Mouse (Mus musculus) frontal cortex, adult 2 months (tissue): ENCODE measurements at regions not wholly inside any gene's neighbourhood (a gene's known extent, or its start where the extent isn't known, plus 50 kb on each side); places are given as distances from the start of the nearest gene placed in this dataset.

Experiments
- DNase-seq, 2 experiments: peaks; one replicate each; pipeline ENCODE4 v3.0.0; 2022; ENCODE audit warnings: low spot score in 1 of 2; ENCODE audit errors: extremely low spot score in 1 of 2

DNA sequence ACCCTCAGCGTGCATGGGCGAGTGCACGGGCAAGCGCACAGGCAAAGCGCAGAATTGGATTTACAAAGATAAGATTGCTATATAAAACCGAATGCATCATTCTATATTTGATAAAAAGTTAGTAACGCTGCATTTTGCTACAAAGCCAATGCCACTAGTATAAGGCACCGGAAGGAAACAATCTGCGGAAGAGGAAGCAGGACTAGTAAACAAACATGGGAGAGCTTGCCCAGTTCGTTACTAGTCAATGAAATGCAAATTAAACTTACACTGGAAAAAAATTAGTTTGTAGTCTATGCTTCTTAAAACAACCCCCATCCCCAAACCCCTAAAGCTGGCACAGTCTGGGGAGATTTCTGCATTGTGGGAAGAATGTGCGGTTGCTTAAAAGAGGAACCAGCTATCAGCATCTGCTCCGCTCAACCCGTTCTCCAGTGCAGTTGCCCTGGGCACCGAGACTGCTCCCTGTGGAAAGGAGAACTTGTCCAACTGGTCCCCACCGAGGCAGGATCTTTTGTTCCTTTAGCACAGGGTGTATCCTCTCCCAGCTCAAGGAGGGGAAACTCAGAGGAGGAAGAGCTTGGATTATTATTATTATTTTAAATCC, 389.6 kb upstream of the Adgrl2 start:
- no peak for DNase-seq

GRCm38 (mm10) chr3:149379249-149379865, 389.0 kb upstream of the Adgrl2 start:
- DNase-seq: no peak

DNA sequence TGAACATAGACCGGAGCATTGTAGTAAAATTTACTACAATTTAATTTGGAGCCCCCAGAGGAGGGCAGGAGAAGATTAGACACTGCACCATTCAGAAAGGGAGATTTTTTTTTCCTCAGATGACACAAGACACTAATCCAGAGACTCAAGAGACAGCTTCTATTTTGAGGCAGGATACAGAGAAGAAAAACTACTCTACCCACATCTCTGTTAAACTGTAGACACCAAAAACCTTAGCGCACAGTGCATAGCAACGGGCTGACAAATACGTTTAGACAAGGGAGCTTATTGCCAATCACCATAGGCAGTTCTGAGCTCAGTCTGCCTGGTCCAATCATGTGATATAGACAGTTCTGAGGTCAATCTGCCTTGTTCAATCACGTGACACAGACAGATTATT, 381.1 kb upstream of the Adgrl2 start:
- no peak for DNase-seq

DNA sequence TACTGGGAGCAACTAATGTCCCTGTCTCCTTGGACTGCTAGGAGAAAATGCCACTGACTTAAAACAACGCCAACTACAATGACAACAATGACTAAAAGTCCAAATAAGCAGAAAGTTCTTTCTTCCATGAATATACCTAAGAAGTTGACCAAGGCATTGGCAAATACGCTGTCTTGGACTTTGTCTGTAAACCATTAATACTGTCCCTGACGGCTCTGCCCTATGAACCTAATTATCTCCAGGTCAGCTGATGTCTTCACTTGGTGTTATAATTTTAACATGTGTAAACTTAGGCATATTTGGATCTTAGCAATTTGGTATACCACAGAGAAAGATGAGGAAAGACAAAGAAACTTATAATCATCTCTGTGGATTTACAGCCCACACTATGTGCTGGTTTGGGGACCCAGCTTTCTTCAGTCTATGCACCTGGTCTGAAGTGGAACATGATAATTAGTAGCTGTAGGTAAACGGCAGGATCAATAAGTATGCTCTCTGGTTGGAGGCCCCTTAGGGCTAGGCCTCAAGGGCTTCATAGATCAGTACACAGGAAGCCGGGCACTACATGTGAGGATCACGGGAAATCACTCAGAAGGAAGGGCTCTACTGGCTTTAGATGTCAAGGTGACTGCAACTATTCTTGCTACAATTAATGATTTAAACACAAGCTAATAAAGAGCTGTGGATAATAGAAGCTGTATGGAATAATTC, 380.3 kb upstream of the Adgrl2 start:
- no peak for DNase-seq

- DNase-seq: no peak
These were observed 377.5 kb upstream of the Adgrl2 start for GRCm38 (mm10) chr3:149367888-149368287.

DNA sequence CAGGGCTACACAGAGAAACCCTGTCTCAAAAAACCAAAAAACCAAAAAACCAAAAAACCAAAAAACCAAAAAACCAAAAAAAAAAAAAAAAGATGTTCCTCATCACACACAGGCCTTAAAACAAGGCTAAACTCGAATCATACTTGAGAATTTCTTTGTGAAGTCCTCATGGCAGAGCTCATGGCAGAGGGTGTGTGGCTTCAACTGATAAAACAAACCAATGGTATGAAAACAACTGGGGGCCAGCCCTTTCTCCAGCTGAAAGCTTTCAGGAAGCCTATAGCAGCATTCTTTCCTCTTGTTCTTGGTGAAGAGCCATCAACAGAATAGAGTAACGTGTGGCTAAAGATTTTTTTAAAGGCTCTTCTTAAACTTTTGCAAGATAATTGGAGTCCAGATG, 369.8 kb upstream of the Adgrl2 start:
- DNase-seq: no peak

GRCm38 (mm10) chr3:149358570-149359193, 368.3 kb upstream of the Adgrl2 start:
- no peak for DNase-seq

GRCm38 (mm10) chr3:149357903-149358569, 367.7 kb upstream of the Adgrl2 start:
- DNase-seq: no peak

GRCm38 (mm10) chr3:149357121-149357520, 366.8 kb upstream of the Adgrl2 start:
- no peak for DNase-seq

- no peak for DNase-seq
These were observed 365.0 kb upstream of the Adgrl2 start for GRCm38 (mm10) chr3:149355362-149355761.

DNA sequence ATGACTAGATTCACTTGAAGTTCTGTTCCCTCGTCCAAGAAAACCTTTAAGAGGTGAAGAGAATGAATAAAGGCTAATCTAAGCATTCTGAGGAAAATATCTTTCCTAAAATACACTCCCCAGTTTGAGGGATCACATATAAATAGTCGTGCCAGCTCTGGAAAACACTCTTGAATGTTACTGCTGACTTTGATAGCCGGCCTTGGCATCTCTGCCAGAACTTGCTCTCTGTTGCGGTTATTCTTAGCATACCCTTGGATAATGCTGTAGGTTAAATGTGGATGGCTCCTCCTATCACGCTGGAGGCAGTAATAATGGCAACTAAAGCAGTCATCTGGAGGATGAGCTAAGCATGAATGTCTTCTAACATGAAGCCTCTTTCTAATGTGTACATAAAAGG, 363.6 kb upstream of the Adgrl2 start:
- DNase-seq: peak in 1 of 2 experiments; percentile 22

DNA sequence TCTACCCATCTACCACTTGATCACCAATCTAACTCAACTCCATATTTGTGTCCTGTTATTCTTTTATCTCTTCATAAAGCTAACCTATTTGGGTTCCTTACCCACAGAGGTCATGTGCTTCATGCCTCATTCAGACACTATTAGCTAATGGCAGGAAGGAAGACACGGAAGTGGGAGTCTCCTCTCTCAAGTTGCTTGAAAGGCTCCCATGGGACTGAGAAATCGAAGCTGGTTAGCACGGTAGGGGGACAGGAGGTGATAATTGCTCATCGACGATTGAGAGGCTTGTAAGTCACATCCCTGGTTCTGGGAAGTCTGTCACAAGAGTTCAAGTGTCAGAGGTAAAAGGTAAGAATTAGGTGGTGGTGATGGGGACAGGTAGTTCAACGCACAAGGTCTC, 362.2 kb upstream of the Adgrl2 start:
- no peak for DNase-seq

DNA sequence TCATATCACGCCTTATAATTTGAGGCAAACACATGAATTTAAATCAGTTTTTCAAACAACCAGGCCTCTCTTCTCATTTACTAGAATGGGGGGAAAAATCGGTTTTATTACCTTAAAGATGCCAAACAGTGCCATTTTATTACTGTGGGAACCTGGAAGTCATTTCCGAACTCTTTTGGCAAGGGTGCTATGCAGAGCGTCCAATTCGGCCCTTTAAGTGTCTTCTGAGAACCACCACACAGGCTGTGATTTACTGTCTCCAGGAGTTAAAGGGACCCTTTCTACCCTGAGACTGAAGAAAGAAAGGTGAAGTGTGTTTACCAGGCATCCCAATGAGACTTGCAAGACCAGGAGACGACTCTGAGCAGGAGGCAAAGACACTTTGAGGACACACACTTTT, 359.4 kb upstream of the Adgrl2 start:
- DNase-seq: no peak

- peak in 1 of 2 experiments; percentile 64 for DNase-seq
These were observed 358.9 kb upstream of the Adgrl2 start for GRCm38 (mm10) chr3:149349211-149349697.

DNA sequence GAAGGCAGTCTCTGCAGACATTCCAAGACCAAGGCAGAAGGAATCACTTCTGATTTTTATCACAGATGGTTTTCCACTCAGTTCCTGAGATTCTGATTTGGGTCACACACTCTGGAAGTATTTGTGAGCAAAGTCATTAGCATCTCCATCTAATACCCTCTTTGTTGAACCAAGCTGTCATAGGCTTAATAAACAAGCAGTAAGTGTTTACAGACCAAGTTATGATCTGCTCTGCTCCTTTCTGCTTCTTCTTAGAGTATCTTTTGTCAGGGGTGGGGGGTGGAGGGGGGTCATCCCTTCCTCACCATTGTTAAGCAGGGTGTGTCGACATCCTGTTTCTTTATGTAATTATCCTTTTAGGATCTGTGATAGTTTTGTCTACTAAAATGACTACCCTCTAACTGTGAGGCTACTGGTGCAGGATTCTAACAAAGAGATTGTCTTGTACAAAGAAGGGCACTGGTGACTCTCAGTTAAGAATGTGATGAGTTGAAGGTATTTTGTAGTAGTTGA, 358.2 kb upstream of the Adgrl2 start:
- DNase-seq: no peak

GRCm38 (mm10) chr3:149347241-149347992, 357.1 kb upstream of the Adgrl2 start:
- DNase-seq: no peak

- no peak for DNase-seq
These were observed 352.2 kb upstream of the Adgrl2 start for GRCm38 (mm10) chr3:149342511-149342910.

- no peak for DNase-seq
These were observed 349.0 kb upstream of the Adgrl2 start for GRCm38 (mm10) chr3:149339374-149339753.

- no peak for DNase-seq
These were observed 348.5 kb upstream of the Adgrl2 start for GRCm38 (mm10) chr3:149338684-149339373.
